Mouse (Mus musculus): Measurements from ENCODE around the gene R3hcc1l. TPM values are rescaled to one million over a fixed set of nuclear protein-coding genes. Genes with fewer than 3 reads are reported as not detected.

The R3hcc1l gene
- polyA plus RNA-seq, 1 experiment = 3.4 TPM

- Histone ChIP-seq H3K4me3 (ENCODE audit: extremely low read depth, insufficient read depth, insufficient read length) (no peak overlapping the region), H3K4me1 (ENCODE audit: control insufficient read depth, insufficient read depth, insufficient read length) (no peaks in the 10 kb centered on the region), H3K36me3 (ENCODE audit: control insufficient read depth, insufficient read depth, low read length) (no peaks in the 10 kb centered on the region), H3K27me3 (ENCODE audit: control insufficient read depth, insufficient read depth, low read length) (no peaks in the 10 kb centered on the region), H3K27ac (ENCODE audit: insufficient read depth, low read length) (no peak overlapping the region)
- no peak for TF ChIP-seq CTCF (IDR thresholded peaks at IDR 0.05; ENCODE audit: extremely low read depth, insufficient read depth, insufficient read length, insufficient replicate concordance)
- no peak for TF ChIP-seq POLR2A (IDR thresholded peaks at IDR 0.05; ENCODE audit: low read depth, low read length)
- 57% methylated on average over 5 of the region's 5 CpGs for WGBS
- no peak for DNase-seq (ENCODE audit: low read depth in 1 of 2, low spot score in 2 of 2)
These were observed 25.2 kb upstream of the R3hcc1l start for GRCm38 (mm10) chr19:42493257-42493917.

GRCm38 (mm10) chr19:42504156-42504555 is 14.4 kb upstream of the R3hcc1l start:
- Histone ChIP-seq H3K4me1 (ENCODE audit: control insufficient read depth, insufficient read depth, insufficient read length) (no peaks in the 10 kb centered on the region), H3K4me3 (ENCODE audit: extremely low read depth, insufficient read depth, insufficient read length) (no peak overlapping the region), H3K27ac (ENCODE audit: insufficient read depth, low read length) (no peak overlapping the region), H3K36me3 (ENCODE audit: control insufficient read depth, insufficient read depth, low read length) (no peaks in the 10 kb centered on the region), H3K27me3 (ENCODE audit: control insufficient read depth, insufficient read depth, low read length) (no peaks in the 10 kb centered on the region)
- DNase-seq (ENCODE audit: low read depth in 1 of 2, low spot score in 2 of 2) = no peak
- WGBS = 63% methylated on average over 3 of the region's 3 CpGs
- TF ChIP-seq POLR2A (IDR thresholded peaks at IDR 0.05; ENCODE audit: low read depth, low read length) = no peak
- TF ChIP-seq CTCF (IDR thresholded peaks at IDR 0.05; ENCODE audit: extremely low read depth, insufficient read depth, insufficient read length, insufficient replicate concordance) = no peak

DNA sequence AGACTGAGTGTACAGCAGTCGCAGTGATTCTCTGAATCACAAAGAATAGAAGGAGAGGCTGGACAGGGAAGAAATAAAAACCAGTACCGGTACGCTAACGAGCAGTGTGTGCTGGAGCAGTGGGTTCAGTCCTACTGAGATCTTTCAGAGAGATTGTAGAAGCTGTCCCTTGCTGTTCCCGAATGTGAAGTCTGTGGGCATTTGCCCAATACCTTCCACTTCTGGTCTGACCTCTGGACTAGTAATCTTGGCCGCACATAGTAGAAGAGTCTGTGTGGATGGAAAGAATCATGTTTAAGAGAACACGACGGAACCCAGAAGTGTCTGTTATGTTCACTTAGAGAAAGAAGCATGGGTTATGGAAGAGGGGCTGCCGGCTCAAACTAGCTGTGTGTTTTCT is 8.9 kb upstream of the R3hcc1l start:
- no peaks in the 10 kb centered on the region for H3K27me3 ChIP-seq (ENCODE audit: control insufficient read depth, insufficient read depth, low read length)
- no peak overlapping the region for H3K4me3 ChIP-seq (ENCODE audit: extremely low read depth, insufficient read depth, insufficient read length)
- DNase-seq (ENCODE audit: low read depth in 1 of 2, low spot score in 2 of 2) = no peak
- TF ChIP-seq POLR2A (IDR thresholded peaks at IDR 0.05; ENCODE audit: low read depth, low read length) = no peak
- TF ChIP-seq CTCF (IDR thresholded peaks at IDR 0.05; ENCODE audit: extremely low read depth, insufficient read depth, insufficient read length, insufficient replicate concordance) = no peak
- H3K27ac ChIP-seq (ENCODE audit: insufficient read depth, low read length) = no peak overlapping the region
- WGBS = 87% methylated on average over 9 of the region's 9 CpGs
- H3K4me1 ChIP-seq (ENCODE audit: control insufficient read depth, insufficient read depth, insufficient read length) = no peaks in the 10 kb centered on the region
- H3K36me3 ChIP-seq (ENCODE audit: control insufficient read depth, insufficient read depth, low read length) = no peaks in the 10 kb centered on the region

GRCm38 (mm10) chr19:42510276-42511171 is 8.0 kb upstream of the R3hcc1l start:
- Histone ChIP-seq H3K36me3 (ENCODE audit: control insufficient read depth, insufficient read depth, low read length) (no peaks in the 10 kb centered on the region), H3K27ac (ENCODE audit: insufficient read depth, low read length) (no peak overlapping the region), H3K4me1 (ENCODE audit: control insufficient read depth, insufficient read depth, insufficient read length) (no peaks in the 10 kb centered on the region), H3K27me3 (ENCODE audit: control insufficient read depth, insufficient read depth, low read length) (no peaks in the 10 kb centered on the region), H3K4me3 (ENCODE audit: extremely low read depth, insufficient read depth, insufficient read length) (no peak overlapping the region)
- no peak for DNase-seq (ENCODE audit: low read depth in 1 of 2, low spot score in 2 of 2)
- TF ChIP-seq POLR2A (IDR thresholded peaks at IDR 0.05; ENCODE audit: low read depth, low read length) (no peak), CTCF (IDR thresholded peaks at IDR 0.05; ENCODE audit: extremely low read depth, insufficient read depth, insufficient read length, insufficient replicate concordance) (no peak)
- WGBS = 53% methylated on average over 16 of the region's 16 CpGs

GRCm38 (mm10) chr19:42515656-42516055 is 2.9 kb upstream of the R3hcc1l start:
- DNase-seq (ENCODE audit: low read depth in 1 of 2, low spot score in 2 of 2) = no peak
- 89% methylated on average over 8 of the region's 8 CpGs for WGBS
- no peak for TF ChIP-seq POLR2A (IDR thresholded peaks at IDR 0.05; ENCODE audit: low read depth, low read length)
- TF ChIP-seq CTCF (IDR thresholded peaks at IDR 0.05; ENCODE audit: extremely low read depth, insufficient read depth, insufficient read length, insufficient replicate concordance) = no peak
- Histone ChIP-seq H3K4me3 (ENCODE audit: extremely low read depth, insufficient read depth, insufficient read length) (no peak overlapping the region), H3K27me3 (ENCODE audit: control insufficient read depth, insufficient read depth, low read length) (no peaks in the 10 kb centered on the region), H3K27ac (ENCODE audit: insufficient read depth, low read length) (no peak overlapping the region), H3K36me3 (ENCODE audit: control insufficient read depth, insufficient read depth, low read length) (no peaks in the 10 kb centered on the region), H3K4me1 (ENCODE audit: control insufficient read depth, insufficient read depth, insufficient read length) (peaks cover 5% of the 10 kb centered on the region; the same call in 1 of the 2 replicates)

- 93% methylated on average over 8 of the region's 8 CpGs for WGBS
- Histone ChIP-seq H3K4me3 (ENCODE audit: extremely low read depth, insufficient read depth, insufficient read length) (no peak overlapping the region), H3K4me1 (ENCODE audit: control insufficient read depth, insufficient read depth, insufficient read length) (peaks cover 5% of the 10 kb centered on the region; the same call in 1 of the 2 replicates), H3K27ac (ENCODE audit: insufficient read depth, low read length) (no peak overlapping the region), H3K36me3 (ENCODE audit: control insufficient read depth, insufficient read depth, low read length) (no peaks in the 10 kb centered on the region), H3K27me3 (ENCODE audit: control insufficient read depth, insufficient read depth, low read length) (no peaks in the 10 kb centered on the region)
- TF ChIP-seq CTCF (IDR thresholded peaks at IDR 0.05; ENCODE audit: extremely low read depth, insufficient read depth, insufficient read length, insufficient replicate concordance) (no peak), POLR2A (IDR thresholded peaks at IDR 0.05; ENCODE audit: low read depth, low read length) (no peak)
- DNase-seq (ENCODE audit: low read depth in 1 of 2, low spot score in 2 of 2) = no peak
These were observed 2.4 kb upstream of the R3hcc1l start for GRCm38 (mm10) chr19:42516121-42516520.

Measured in spleen, adult 2 months (tissue).